ENCODE assay signal across 11 mouse cellular contexts in the genomic region with DNA sequence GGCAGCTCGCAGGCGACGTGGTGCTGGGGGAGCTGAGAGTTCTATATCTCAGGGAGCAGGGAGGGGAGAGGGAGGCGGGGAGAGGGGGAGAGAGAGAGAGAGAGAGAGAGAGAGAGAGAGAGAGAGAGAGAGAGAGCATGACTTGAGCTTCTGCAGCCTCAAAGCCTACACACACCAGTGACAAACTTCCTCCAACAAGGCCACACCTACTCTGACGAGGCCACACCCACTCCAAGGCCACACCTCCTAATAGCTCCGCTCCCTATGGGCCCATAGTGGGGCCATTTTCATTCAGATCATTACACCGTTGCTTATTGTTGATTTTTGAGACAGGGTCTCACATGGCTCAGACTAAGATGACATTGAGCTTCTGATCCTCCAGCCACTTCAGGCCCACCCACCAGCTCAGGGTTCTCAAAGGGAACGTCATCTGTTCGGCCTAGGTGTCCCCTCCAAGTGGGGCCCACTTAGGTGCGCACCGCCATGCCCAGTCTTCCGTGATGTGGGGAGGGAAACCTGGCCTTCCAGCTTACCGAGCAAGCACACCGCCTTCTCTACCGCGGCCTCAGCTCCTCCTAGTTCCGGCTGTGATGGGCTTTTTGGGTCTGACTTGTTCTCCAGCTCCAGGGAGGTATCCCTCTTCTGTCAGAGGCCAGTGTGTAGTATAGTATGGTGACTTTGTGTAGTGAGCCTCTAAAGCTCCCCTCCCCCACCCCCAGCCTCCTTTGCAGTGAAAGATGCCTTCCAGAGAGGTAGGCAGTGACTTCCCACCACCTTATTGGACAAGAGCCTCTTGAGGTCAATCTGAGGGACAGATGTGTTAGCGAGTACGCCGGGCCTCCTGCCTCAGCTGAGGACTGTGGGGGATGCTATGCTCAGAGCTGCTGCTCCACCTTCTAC. TPM values are rescaled to one million over a fixed set of nuclear protein-coding genes. Genes with fewer than 3 reads are reported as not detected.
DNase-seq lines count a peak whose midpoint lies in the region; ATAC-seq and TF ChIP-seq lines count a peak whose summit lies in the region.
"Had no signal": no experiment of that assay in that cellular context is flagged by ENCODE, and none has a peak within 500 bp of the region (broad histone marks: within the 10 kb centered on the region; RNA-seq: fewer than 3 reads in every experiment).

No protein-coding gene starts in this region.

- no peaks in the 10 kb centered on the region for H3K36me3 ChIP-seq in hindbrain, embryonic 16.5 days (ENCODE audit: control insufficient read depth, insufficient read depth, low read length)
- no peaks in the 10 kb centered on the region for H3K36me3 ChIP-seq in hindbrain, postnatal 0 days (ENCODE audit: insufficient read depth, low read length)
- H3K36me3 ChIP-seq in liver, embryonic 14.5 days (replicated peaks; ENCODE audit: control insufficient read depth, insufficient read depth, low read depth) = no peaks in the 10 kb centered on the region
- H3K36me3 ChIP-seq in midbrain, embryonic 16.5 days (ENCODE audit: control insufficient read depth, insufficient read depth, low read length) = no peaks in the 10 kb centered on the region
- H3K36me3 ChIP-seq: embryonic facial prominence, embryonic 13.5 days; limb, embryonic 13.5 days had no signal

- H3K9me3 ChIP-seq in hindbrain, embryonic 16.5 days (ENCODE audit: control insufficient read depth, low read length) = no peaks in the 10 kb centered on the region
- no peaks in the 10 kb centered on the region for H3K9me3 ChIP-seq in hindbrain, postnatal 0 days (ENCODE audit: low read length)
- no peaks in the 10 kb centered on the region for H3K9me3 ChIP-seq in liver, embryonic 14.5 days (ENCODE audit: control insufficient read depth, low read length)
- no peaks in the 10 kb centered on the region for H3K9me3 ChIP-seq in midbrain, embryonic 16.5 days (replicated peaks; ENCODE audit: control insufficient read depth, low read length, poor library complexity, severe bottlenecking)
- H3K9me3 ChIP-seq: embryonic facial prominence, embryonic 13.5 days; limb, embryonic 13.5 days had no signal

- H3K27ac ChIP-seq in hindbrain, embryonic 16.5 days (ENCODE audit: low read depth, low read length) = no peak overlapping the region
- no peak overlapping the region for H3K27ac ChIP-seq in hindbrain, postnatal 0 days
- no peak overlapping the region for H3K27ac ChIP-seq in liver, embryonic 14.5 days
- H3K27ac ChIP-seq in midbrain, embryonic 16.5 days (ENCODE audit: low read length) = no peak overlapping the region
- H3K27ac ChIP-seq: embryonic facial prominence, embryonic 13.5 days; limb, embryonic 13.5 days had no signal

- TF ChIP-seq EP300 in liver, embryonic 14.5 days (IDR thresholded peaks at IDR 0.05; ENCODE audit: low read depth) = no peak

- no peak for DNase-seq in hindbrain, postnatal 0 days (ENCODE audit: low spot score)
- DNase-seq in ES-CJ7 (ENCODE audit: low read depth, low spot score) = peak; percentile 86
- peak; percentile 49 to 61 for DNase-seq in cerebellum, postnatal 10 days
- DNase-seq in liver, embryonic 14.5 days (ENCODE audit: low read depth in 3 of 3, low spot score in 3 of 3) = no peak
- no peak for DNase-seq in spleen, postnatal 14 days (ENCODE audit: low spot score in 2 of 2)
- DNase-seq: gastrocnemius, postnatal 14 days; thymus, postnatal 4 days had no signal

- TF ChIP-seq CTCF in hindbrain, postnatal 0 days (IDR thresholded peaks at IDR 0.05; ENCODE audit: low read depth) = no peak
- TF ChIP-seq CTCF in liver, embryonic 14.5 days (IDR thresholded peaks at IDR 0.05; ENCODE audit: low read depth) = no peak

- peaks cover 11% of the 10 kb centered on the region for H3K4me1 ChIP-seq in hindbrain, embryonic 16.5 days (ENCODE audit: control insufficient read depth, insufficient read depth, low read depth, low read length)
- peaks cover 4% of the 10 kb centered on the region for H3K4me1 ChIP-seq in hindbrain, postnatal 0 days (ENCODE audit: insufficient read depth, low read length)
- peaks cover 0 to 24% of the 10 kb centered on the region in 2 experiments; a peak in 2 of 4 replicates for H3K4me1 ChIP-seq in liver, embryonic 14.5 days (replicated peaks; ENCODE audit: control insufficient read depth in 2 of 2, insufficient read depth in 2 of 2, low read length in 1 of 2)
- peaks cover 2% of the 10 kb centered on the region; the same call in 1 of the 2 replicates for H3K4me1 ChIP-seq in midbrain, embryonic 16.5 days (ENCODE audit: control insufficient read depth, insufficient read depth, low read length)

- H3K4me3 ChIP-seq in hindbrain, embryonic 16.5 days (ENCODE audit: low read length) = no peak overlapping the region
- H3K4me3 ChIP-seq in hindbrain, postnatal 0 days (ENCODE audit: low read length) = no peak overlapping the region
- no peak overlapping the region for H3K4me3 ChIP-seq in liver, embryonic 14.5 days (ENCODE audit: insufficient read depth in 1 of 2, low read depth in 2 of 2, low read length in 2 of 2)
- no peak overlapping the region for H3K4me3 ChIP-seq in midbrain, embryonic 16.5 days (ENCODE audit: low read depth, low read length)
- H3K4me3 ChIP-seq: embryonic facial prominence, embryonic 13.5 days; limb, embryonic 13.5 days had no signal

- ATAC-seq in hindbrain, embryonic 16.5 days = peak; percentile 9; the same call in 1 of the 2 replicates
- no peak for ATAC-seq in hindbrain, postnatal 0 days
- peak; percentile 40 for ATAC-seq in liver, embryonic 14.5 days (ENCODE audit: insufficient read depth)
- ATAC-seq in midbrain, embryonic 16.5 days = no peak

- no peaks in the 10 kb centered on the region for H3K27me3 ChIP-seq in hindbrain, embryonic 16.5 days (replicated peaks; ENCODE audit: control insufficient read depth, insufficient read depth, low read length)
- no peaks in the 10 kb centered on the region for H3K27me3 ChIP-seq in hindbrain, postnatal 0 days (ENCODE audit: insufficient read depth, low read length)
- H3K27me3 ChIP-seq in liver, embryonic 14.5 days (ENCODE audit: control insufficient read depth, insufficient read depth, low read length) = no peaks in the 10 kb centered on the region
- no peaks in the 10 kb centered on the region for H3K27me3 ChIP-seq in midbrain, embryonic 16.5 days (ENCODE audit: control insufficient read depth, insufficient read depth, low read depth, low read length)
- H3K27me3 ChIP-seq: embryonic facial prominence, embryonic 13.5 days; limb, embryonic 13.5 days had no signal

- H3K9ac ChIP-seq in hindbrain, embryonic 16.5 days (ENCODE audit: low read depth, low read length) = no peak overlapping the region
- no peak overlapping the region for H3K9ac ChIP-seq in hindbrain, postnatal 0 days (replicated peaks; ENCODE audit: low read length)
- H3K9ac ChIP-seq in liver, embryonic 14.5 days (replicated peaks) = no peak overlapping the region
- H3K9ac ChIP-seq in midbrain, embryonic 16.5 days (ENCODE audit: low read depth, low read length) = no peak overlapping the region
- H3K9ac ChIP-seq: embryonic facial prominence, embryonic 13.5 days had no signal

- no peak overlapping the region for H3K4me2 ChIP-seq in hindbrain, embryonic 16.5 days (ENCODE audit: low read length)
- H3K4me2 ChIP-seq in hindbrain, postnatal 0 days (ENCODE audit: low read depth, low read length) = no peak overlapping the region
- H3K4me2 ChIP-seq in liver, embryonic 14.5 days (ENCODE audit: low read depth) = no peak overlapping the region
- H3K4me2 ChIP-seq in midbrain, embryonic 16.5 days (ENCODE audit: low read length) = no peak overlapping the region
- H3K4me2 ChIP-seq: embryonic facial prominence, embryonic 13.5 days; limb, embryonic 13.5 days had no signal

- 74% methylated on average over 20 of the region's 20 CpGs for WGBS in hindbrain, embryonic 16.5 days
- 68% methylated on average over 20 of the region's 20 CpGs for WGBS in hindbrain, postnatal 0 days
- 52% methylated on average over 20 of the region's 20 CpGs for WGBS in liver, embryonic 14.5 days (ENCODE audit: insufficient replicate concordance)
- 79% methylated on average over 19 of the region's 20 CpGs for WGBS in midbrain, embryonic 16.5 days

RNA-seq across cellular contexts. Expression of a gene that starts 8.7 kb away (rescaled TPM):
- polyA plus RNA-seq in hindbrain, embryonic 16.5 days (2015; fragmentation: Nextera tagmentation; extraction: Ambion mirVana) = 31.6 and 40.7 TPM in 2 replicates
- total RNA-seq in hindbrain, postnatal 0 days (2014; rRNA removed) = 75.8 and 80.4 TPM in 2 replicates
- polyA plus RNA-seq in hindbrain, postnatal 0 days (2015; fragmentation: Nextera tagmentation; extraction: Ambion mirVana) = 38.6 and 40.3 TPM in 2 replicates
- 2.7 and 2.9 TPM in 2 replicates for polyA plus RNA-seq in liver, embryonic 14.5 days (2012; rRNA removed)
- polyA plus RNA-seq in liver, embryonic 14.5 days (2014; fragmentation: Nextera tagmentation; extraction: Ambion mirVana) = 6.4 and 6.5 TPM in 2 replicates
- 29.2 and 30.9 TPM in 2 replicates for polyA plus RNA-seq in midbrain, embryonic 16.5 days (2015; fragmentation: Nextera tagmentation; extraction: Ambion mirVana)

RNA-seq across cellular contexts. Expression of a gene that starts 15.6 kb away (rescaled TPM):
- polyA plus RNA-seq in hindbrain, embryonic 16.5 days (2015; fragmentation: Nextera tagmentation; extraction: Ambion mirVana) = 578 and 579 TPM in 2 replicates
- total RNA-seq in hindbrain, postnatal 0 days (2014; rRNA removed) = 577 and 578 TPM in 2 replicates
- polyA plus RNA-seq in hindbrain, postnatal 0 days (2015; fragmentation: Nextera tagmentation; extraction: Ambion mirVana) = 954 and 958 TPM in 2 replicates
- polyA plus RNA-seq in liver, embryonic 14.5 days (2012; rRNA removed) = 758 and 1,654 TPM in 2 replicates
- polyA plus RNA-seq in liver, embryonic 14.5 days (2014; fragmentation: Nextera tagmentation; extraction: Ambion mirVana) = 899 and 926 TPM in 2 replicates
- polyA plus RNA-seq in midbrain, embryonic 16.5 days (2015; fragmentation: Nextera tagmentation; extraction: Ambion mirVana) = 641 and 649 TPM in 2 replicates

RNA-seq across cellular contexts. Expression of a gene that starts 43.2 kb away (rescaled TPM):
- 2.5 and 3.0 TPM in 2 replicates for polyA plus RNA-seq in hindbrain, embryonic 16.5 days (2015; fragmentation: Nextera tagmentation; extraction: Ambion mirVana)
- 5.1 and 5.8 TPM in 2 replicates for total RNA-seq in hindbrain, postnatal 0 days (2014; rRNA removed)
- polyA plus RNA-seq in hindbrain, postnatal 0 days (2015; fragmentation: Nextera tagmentation; extraction: Ambion mirVana) = 3.1 and 3.2 TPM in 2 replicates
- 0.03 and 0.17 TPM in 2 replicates for polyA plus RNA-seq in liver, embryonic 14.5 days (2012; rRNA removed)
- polyA plus RNA-seq in liver, embryonic 14.5 days (2014; fragmentation: Nextera tagmentation; extraction: Ambion mirVana) = not detected in 2 replicates
- 2.2 and 3.1 TPM in 2 replicates for polyA plus RNA-seq in midbrain, embryonic 16.5 days (2015; fragmentation: Nextera tagmentation; extraction: Ambion mirVana)

Comparison
In these comparisons a context has a peak if more than half of its experiments do, and no peak if none do; other contexts are left out.
1. ATAC-seq: peak in hindbrain, embryonic 16.5 days (single experiment) and liver, embryonic 14.5 days (single experiment); none in hindbrain, postnatal 0 days (single experiment) and midbrain, embryonic 16.5 days (single experiment).
2. DNase-seq: peak in ES-CJ7 (single experiment) and cerebellum, postnatal 10 days (2 of 2); none in hindbrain, postnatal 0 days (single experiment), liver, embryonic 14.5 days (0 of 3) and spleen, postnatal 14 days (0 of 2).